Mouse (Mus musculus) myocyte (in vitro differentiated cells): Measurements from ENCODE around the gene Kiss1r. TPM values are rescaled to one million over a fixed set of nuclear protein-coding genes. Genes with fewer than 3 reads are reported as not detected.

Experiments used
- H3K27me3 ChIP-seq: one replicate; pipeline ENCODE4 v1.6.1; 2011; ENCODE audit not compliant: control insufficient read depth, insufficient read depth, insufficient read length
- H3K36me3 ChIP-seq: one replicate; pipeline ENCODE4 v1.6.1; 2011; ENCODE audit not compliant: control insufficient read depth, insufficient read depth
- H3K4me2 ChIP-seq: one replicate; pipeline ENCODE4 v1.6.1; 2011; ENCODE audit warnings: low read depth, control low read depth
- H3K4me3 ChIP-seq: one replicate; pipeline ENCODE4 v1.5.1; 2011; ENCODE audit warnings: mild to moderate bottlenecking, control low read depth, moderate library complexity
- H3K79me2 ChIP-seq: one replicate; pipeline ENCODE4 v1.6.1; 2011; ENCODE audit not compliant: control insufficient read depth, insufficient read depth
- H3ac ChIP-seq: one replicate; pipeline ENCODE4 v1.6.1; 2011; ENCODE audit not compliant: control insufficient read depth, insufficient read length
- CEBPB ChIP-seq: IDR thresholded peaks from 2 replicates; pipeline ENCODE4 v1.6.1; 2011; ENCODE audit warnings: mild to moderate bottlenecking, moderate library complexity; ENCODE audit not compliant: poor library complexity, insufficient read depth, severe bottlenecking
- E2F4 ChIP-seq: IDR thresholded peaks from one replicate; pipeline ENCODE4 v1.6.1; 2011; ENCODE audit warnings: mild to moderate bottlenecking, control low read depth, moderate library complexity; ENCODE audit not compliant: insufficient read depth
- MAX ChIP-seq: IDR thresholded peaks from one replicate; pipeline ENCODE4 v1.6.1; 2011; ENCODE audit warnings: low read depth, mild to moderate bottlenecking, control low read depth
- MYOD1 ChIP-seq, 3 experiments: IDR thresholded peaks; one replicate each; pipeline ENCODE4 v1.6.1; 2011; ENCODE audit warnings: control low read depth in 2 of 3, low read depth in 2 of 3, mild to moderate bottlenecking in 2 of 3, moderate library complexity in 1 of 3; ENCODE audit not compliant: insufficient read length in 2 of 3, control insufficient read depth in 1 of 3
- MYOG ChIP-seq, 3 experiments: IDR thresholded peaks; one replicate each; pipeline ENCODE4 v1.6.1; 2011; ENCODE audit warnings: control low read depth in 2 of 3, low read depth in 2 of 3, mild to moderate bottlenecking in 2 of 3; ENCODE audit not compliant: insufficient read length in 2 of 3, control insufficient read depth in 1 of 3, insufficient read depth in 1 of 3
- POLR2A ChIP-seq: IDR thresholded peaks from one replicate; pipeline ENCODE4 v1.6.1; 2011; ENCODE audit warnings: low read depth, mild to moderate bottlenecking, control low read depth, moderate library complexity; ENCODE audit not compliant: insufficient read length
- POLR2AphosphoS2 ChIP-seq: IDR thresholded peaks from one replicate; pipeline ENCODE4 v1.6.1; 2011; ENCODE audit warnings: low read depth, control low read depth; ENCODE audit not compliant: insufficient read length
- REST ChIP-seq: IDR thresholded peaks from one replicate; pipeline ENCODE4 v1.6.1; 2011; ENCODE audit warnings: mild to moderate bottlenecking, control low read depth, moderate library complexity; ENCODE audit not compliant: insufficient read depth, insufficient read length
- SRF ChIP-seq: IDR thresholded peaks from one replicate; pipeline ENCODE4 v1.6.1; 2011; ENCODE audit warnings: low read depth; ENCODE audit not compliant: control insufficient read depth, insufficient read length
- TCF12 ChIP-seq: IDR thresholded peaks from one replicate; pipeline ENCODE4 v1.6.1; 2011; ENCODE audit warnings: mild to moderate bottlenecking, control low read depth; ENCODE audit not compliant: poor library complexity, insufficient read depth, severe bottlenecking
- TCF3 ChIP-seq: IDR thresholded peaks from one replicate; pipeline ENCODE4 v1.6.1; 2011; ENCODE audit warnings: low read depth, control low read depth; ENCODE audit not compliant: insufficient read length
- USF1 ChIP-seq: IDR thresholded peaks from one replicate; pipeline ENCODE4 v1.6.1; 2011; ENCODE audit warnings: low read depth, mild to moderate bottlenecking, control low read depth, moderate library complexity
- polyA plus RNA-seq: library from polyadenylated mRNA; unstranded; fragments of >200 nt; fragmentation: generic; extraction: Trizol; gene quantifications from one replicate; pipeline ENCODE4 v1.2.1, GENCODE M21; 2012; ENCODE audit warnings: missing spikeins

Kiss1r gene
- polyA plus RNA-seq, 1 experiment: 0.59 TPM

DNA sequence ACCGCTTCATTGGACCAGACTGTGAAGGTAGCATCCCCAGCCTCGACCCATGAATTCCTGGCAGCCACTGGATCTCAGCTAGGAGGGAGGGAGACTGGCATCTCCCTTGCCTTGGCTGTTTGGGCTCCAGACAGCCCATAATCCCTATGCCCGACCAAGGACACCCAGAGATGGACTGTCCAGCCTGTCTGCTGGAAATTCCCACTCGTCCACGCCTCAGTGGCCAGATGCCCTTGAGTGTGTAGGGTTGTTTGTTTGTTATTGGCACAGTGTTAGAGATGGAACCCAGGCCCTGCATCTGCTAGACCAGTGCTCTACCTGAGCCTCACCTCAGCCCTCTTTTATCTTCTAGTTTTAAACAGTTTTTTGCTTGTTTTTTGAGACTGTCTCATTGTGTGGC is 48.6 kb downstream of the Kiss1r start:
- Histone ChIP-seq H3K79me2 (peaks cover 12% of the 10 kb centered on the region), H3K4me3 (no peak overlapping the region), H3K4me2 (no peak overlapping the region), H3K36me3 (peaks cover 4% of the 10 kb centered on the region), H3ac (no peak overlapping the region), H3K27me3 (no peaks in the 10 kb centered on the region)
- TF ChIP-seq USF1 (no peak), CEBPB (no peak), TCF12 (no peak), POLR2A (no peak), E2F4 (no peak), SRF (no peak), MYOG (IDR thresholded peaks at IDR 0.05; ENCODE audit: control insufficient read depth in 1 of 3, insufficient read depth in 1 of 3, insufficient read length in 2 of 3, low read depth in 2 of 3) (no peak), MYOD1 (IDR thresholded peaks at IDR 0.05; ENCODE audit: control insufficient read depth in 1 of 3, insufficient read length in 2 of 3, low read depth in 2 of 3) (no peak), REST (no peak), MAX (no peak), POLR2AphosphoS2 (no peak), TCF3 (no peak)

DNA sequence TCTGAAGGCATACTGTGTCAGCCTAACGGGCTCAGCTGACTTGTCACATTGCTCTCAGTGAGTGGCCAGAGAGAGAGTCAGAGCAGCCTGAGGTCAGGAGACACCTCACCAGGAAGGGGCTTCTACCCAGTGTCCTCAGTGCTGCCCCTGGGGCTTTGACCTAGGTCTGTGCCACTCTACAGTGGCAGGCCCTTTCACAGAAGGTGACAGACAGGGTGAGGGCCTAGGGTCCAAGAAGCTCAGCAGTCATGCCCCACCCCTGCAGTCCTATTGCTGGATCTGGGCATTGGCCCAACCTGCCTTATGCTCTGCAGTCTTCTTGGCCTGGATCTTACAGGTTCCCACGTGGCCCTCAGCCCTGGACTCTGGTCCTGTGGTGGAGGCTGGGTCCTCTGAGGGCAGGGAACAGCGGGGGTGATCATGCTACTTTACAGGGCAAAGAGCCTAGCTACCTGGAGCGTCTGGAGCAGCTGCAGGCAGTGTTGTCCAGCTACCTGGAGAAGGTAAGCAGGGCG is 50.2 kb downstream of the Kiss1r start:
- TF ChIP-seq MYOG (IDR thresholded peaks at IDR 0.05; ENCODE audit: control insufficient read depth in 1 of 3, insufficient read depth in 1 of 3, insufficient read length in 2 of 3, low read depth in 2 of 3) (no peak), TCF3 (no peak), USF1 (no peak), SRF (no peak), REST (no peak), MYOD1 (IDR thresholded peaks at IDR 0.05; ENCODE audit: control insufficient read depth in 1 of 3, insufficient read length in 2 of 3, low read depth in 2 of 3) (no peak), MAX (no peak), TCF12 (no peak), CEBPB (no peak), POLR2AphosphoS2 (no peak), POLR2A (no peak), E2F4 (no peak)
- H3ac ChIP-seq: no peak overlapping the region
- peaks cover 4% of the 10 kb centered on the region for H3K36me3 ChIP-seq
- no peak overlapping the region for H3K4me2 ChIP-seq
- no peaks in the 10 kb centered on the region for H3K79me2 ChIP-seq
- no peak overlapping the region for H3K4me3 ChIP-seq
- H3K27me3 ChIP-seq: peaks cover 8% of the 10 kb centered on the region

DNA sequence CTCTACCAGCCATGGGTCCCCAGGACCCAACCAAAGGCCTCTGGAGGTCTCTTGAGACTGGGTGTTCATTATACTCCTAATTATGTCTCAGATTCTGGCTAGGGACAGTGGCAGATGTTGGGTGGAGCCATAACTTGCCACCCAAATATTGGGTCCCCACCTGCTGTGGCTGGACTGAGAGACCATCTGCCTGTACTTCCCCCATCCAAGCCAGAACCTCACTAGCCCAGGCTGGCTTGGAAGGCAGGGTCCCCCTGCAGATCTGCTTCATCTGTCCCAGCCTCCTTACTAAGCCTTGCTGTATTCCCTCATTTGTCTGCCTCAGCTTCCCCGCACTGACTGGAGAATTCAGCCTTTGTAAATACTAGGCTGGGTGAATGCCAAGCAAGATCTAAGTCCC is 51.4 kb downstream of the Kiss1r start:
- TF ChIP-seq MYOD1 (IDR thresholded peaks at IDR 0.05; ENCODE audit: control insufficient read depth in 1 of 3, insufficient read length in 2 of 3, low read depth in 2 of 3) (peak in 1 of 3 experiments; percentile 24), MAX (no peak)
- H3K27me3 ChIP-seq: peaks cover 8% of the 10 kb centered on the region
- H3K36me3 ChIP-seq: peaks cover 4% of the 10 kb centered on the region
- H3K4me2 ChIP-seq: no peak overlapping the region
- H3K4me3 ChIP-seq: no peak overlapping the region
- no peaks in the 10 kb centered on the region for H3K79me2 ChIP-seq
- no peak overlapping the region for H3ac ChIP-seq

DNA sequence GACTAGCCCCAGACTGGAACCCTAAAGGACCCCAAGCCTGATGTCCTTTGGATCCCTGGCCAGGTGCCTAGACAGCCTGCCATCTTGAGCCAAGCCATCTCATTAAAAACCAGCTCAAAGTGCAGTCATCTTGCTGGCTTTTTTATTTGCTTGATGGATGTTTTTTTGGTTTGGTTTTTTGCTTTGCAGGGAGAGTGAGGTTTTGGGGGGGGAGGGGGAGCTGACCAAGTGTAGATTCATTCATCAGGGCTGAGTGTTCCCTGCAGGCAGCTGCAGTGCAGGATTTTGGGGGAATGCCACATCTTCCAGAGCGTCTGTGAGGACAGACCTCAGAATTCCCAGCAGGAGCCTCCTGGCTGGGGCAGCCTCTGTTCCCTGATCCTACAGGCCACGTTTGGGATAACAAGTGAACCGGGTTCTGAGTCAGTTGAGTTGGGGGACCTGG is 52.4 kb downstream of the Kiss1r start:
- H3K36me3 ChIP-seq: peaks cover 4% of the 10 kb centered on the region
- TF ChIP-seq MYOG (IDR thresholded peaks at IDR 0.05; ENCODE audit: control insufficient read depth in 1 of 3, insufficient read depth in 1 of 3, insufficient read length in 2 of 3, low read depth in 2 of 3): peak in 1 of 3 experiments; percentile 36
- TF ChIP-seq TCF3: no peak
- TF ChIP-seq MYOD1 (IDR thresholded peaks at IDR 0.05; ENCODE audit: control insufficient read depth in 1 of 3, insufficient read length in 2 of 3, low read depth in 2 of 3): peak in 1 of 3 experiments; percentile 21
- H3K4me2 ChIP-seq: no peak overlapping the region
- no peak overlapping the region for H3K4me3 ChIP-seq
- peaks cover 8% of the 10 kb centered on the region for H3K27me3 ChIP-seq
- H3ac ChIP-seq: no peak overlapping the region
- no peaks in the 10 kb centered on the region for H3K79me2 ChIP-seq

DNA sequence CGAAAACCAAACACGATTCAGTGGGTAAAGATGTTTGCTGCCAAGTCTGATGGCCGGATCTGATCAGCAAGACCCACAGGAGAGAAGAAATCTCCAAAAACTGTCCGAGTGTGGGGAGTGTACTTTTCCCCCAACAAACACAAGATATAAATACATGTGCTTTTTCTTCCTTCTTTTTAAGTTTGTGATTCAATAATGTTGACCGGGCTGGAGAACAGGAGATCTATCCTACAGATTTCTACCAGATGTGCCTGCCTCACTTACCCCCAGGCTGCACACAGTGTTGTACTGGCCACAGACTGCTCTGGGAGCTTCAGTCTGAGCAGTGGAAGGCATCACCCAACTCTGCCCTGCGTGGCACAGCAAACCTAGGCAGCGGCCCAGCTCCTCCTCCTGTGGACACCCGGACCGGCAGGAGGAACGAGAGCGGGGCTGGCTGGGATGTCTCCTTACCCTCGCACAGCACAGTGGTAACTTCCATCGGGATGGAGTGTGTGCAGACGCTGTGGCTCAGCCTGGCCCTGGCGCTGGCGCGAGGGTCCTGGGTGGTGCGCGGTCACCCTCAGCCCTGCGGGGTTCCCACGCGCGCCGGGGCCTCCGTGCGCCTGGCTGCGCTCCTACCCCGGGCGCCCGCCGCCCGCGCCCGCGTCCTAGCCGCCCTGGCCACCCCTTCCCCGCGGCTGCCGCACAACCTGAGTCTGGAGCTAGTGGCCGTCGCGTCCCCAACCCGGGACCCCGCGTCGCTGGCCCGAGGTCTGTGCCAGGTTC is 53.8 kb downstream of the Kiss1r start, which contains the start of gene Grin3b:
TSS of gene Grin3b (plus strand) at position 301 of the 768 bp plus-strand sequence.
- peaks cover 8% of the 10 kb centered on the region for H3K27me3 ChIP-seq
- H3K36me3 ChIP-seq: peaks cover 4% of the 10 kb centered on the region
- H3K79me2 ChIP-seq: no peaks in the 10 kb centered on the region
- H3ac ChIP-seq: no peak within 1 kb of the TSS
- H3K4me3 ChIP-seq: no peak within 1 kb of the TSS
- no peak within 1 kb of the TSS for H3K4me2 ChIP-seq
- no peak for TF ChIP-seq CEBPB
- no peak for TF ChIP-seq MYOD1 (IDR thresholded peaks at IDR 0.05; ENCODE audit: control insufficient read depth in 1 of 3, insufficient read length in 2 of 3, low read depth in 2 of 3)
- TF ChIP-seq TCF3: no peak
- TF ChIP-seq USF1: no peak
- peak; percentile 64 for TF ChIP-seq POLR2AphosphoS2
- TF ChIP-seq TCF12: no peak
- no peak for TF ChIP-seq POLR2A
- no peak for TF ChIP-seq MYOG (IDR thresholded peaks at IDR 0.05; ENCODE audit: control insufficient read depth in 1 of 3, insufficient read depth in 1 of 3, insufficient read length in 2 of 3, low read depth in 2 of 3)
